Mouse (Mus musculus) common myeloid progenitor, adult 5-6 weeks (primary cell): ENCODE data around the gene Plpp1. TPM values are rescaled to one million over a fixed set of nuclear protein-coding genes. Genes with fewer than 3 reads are reported as not detected.

ENCODE experiments used
- ATAC-seq: replicated peaks from 2 replicates; pipeline ENCODE4 v1.8.0; 2016; ENCODE audit warnings: low read depth, mild to moderate bottlenecking, moderate TSS enrichment, inconsistent platforms; ENCODE audit not compliant: poor library complexity, severe bottlenecking
- total RNA-seq: library from RNA; stranded (forward); fragments of 200-1000, 187-1606 nt; gene quantifications from 2 replicates; pipeline ENCODE4 v1.2.3, GENCODE M21; 2017

The Plpp1 gene
- total RNA-seq = 0.82 and 3.6 TPM in 2 replicates

GRCm38 (mm10) chr13:112800597-112801380 is at the start of gene Plpp1:
Gene Plpp1 (plus strand): TSS chr13:112800792.
- peak; percentile 63 for ATAC-seq

- ATAC-seq = peak; percentile 87
Observed at GRCm38 (mm10) chr13:112751454-112752308, 48.9 kb upstream of the Plpp1 start.

- 0 out of 2 replicates have a peak, but pooled peaks have one; percentile 27 for ATAC-seq
Observed at GRCm38 (mm10) chr13:112752309-112752975, 48.1 kb upstream of the Plpp1 start.

- ATAC-seq = no peak
Observed at GRCm38 (mm10) chr13:112753522-112753921, 47.1 kb upstream of the Plpp1 start.

GRCm38 (mm10) chr13:112754871-112755270 is 45.7 kb upstream of the Plpp1 start:
- ATAC-seq = no peak

- ATAC-seq = no peak
Observed at GRCm38 (mm10) chr13:112755507-112756010, 45.0 kb upstream of the Plpp1 start.

GRCm38 (mm10) chr13:112757395-112757794 is 43.2 kb upstream of the Plpp1 start:
- ATAC-seq = no peak

- ATAC-seq = no peak
Observed at GRCm38 (mm10) chr13:112758546-112759090, 42.0 kb upstream of the Plpp1 start.

GRCm38 (mm10) chr13:112759364-112759763 is 41.2 kb upstream of the Plpp1 start:
- no peak for ATAC-seq

- ATAC-seq = 0 out of 2 replicates have a peak, but pooled peaks have one; percentile 16
Observed at GRCm38 (mm10) chr13:112759777-112760537, 40.6 kb upstream of the Plpp1 start.

GRCm38 (mm10) chr13:112760538-112760881 is 40.1 kb upstream of the Plpp1 start:
- peak; percentile 79 for ATAC-seq

- no peak for ATAC-seq
Observed at GRCm38 (mm10) chr13:112761787-112762186, 38.8 kb upstream of the Plpp1 start.

- ATAC-seq = no peak
Observed at GRCm38 (mm10) chr13:112762548-112762947, 38.0 kb upstream of the Plpp1 start.

- no peak for ATAC-seq
Observed at GRCm38 (mm10) chr13:112763531-112764091, 37.0 kb upstream of the Plpp1 start.

GRCm38 (mm10) chr13:112764556-112764955 is 36.0 kb upstream of the Plpp1 start:
- no peak for ATAC-seq

- no peak for ATAC-seq
Observed at GRCm38 (mm10) chr13:112765654-112766053, 34.9 kb upstream of the Plpp1 start.

GRCm38 (mm10) chr13:112770528-112771328 is 29.9 kb upstream of the Plpp1 start:
- ATAC-seq = peak; percentile 76
